Mouse (Mus musculus): ENCODE measurements around the gene Olfr905. TPM values are rescaled to one million over a fixed set of nuclear protein-coding genes. Genes with fewer than 3 reads are reported as not detected.

Gene Olfr905
- not detected in 2 replicates for polyA plus RNA-seq (2012; rRNA removed)

DNA sequence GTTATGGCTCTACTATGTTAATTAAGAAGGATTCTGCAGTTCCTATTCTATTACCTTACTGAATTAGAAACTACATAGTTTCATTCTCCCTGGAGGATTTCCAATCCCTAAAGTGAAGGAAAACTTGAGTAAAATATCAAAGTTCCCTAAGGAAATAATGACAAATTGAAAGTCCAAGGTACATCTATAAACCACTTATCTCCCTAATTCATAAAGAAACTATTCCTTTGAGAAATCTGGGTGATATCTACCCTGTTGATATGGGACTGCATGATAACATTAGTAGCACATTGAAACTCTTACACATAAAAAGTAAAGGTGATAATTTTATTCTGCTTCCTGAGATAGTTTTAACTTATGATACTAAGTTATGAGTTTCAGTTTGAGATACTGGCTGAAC lies at the start of gene Olfr905:
Olfr905 (plus strand) TSS at position 301 of the 400 bp plus-strand sequence.

DNA sequence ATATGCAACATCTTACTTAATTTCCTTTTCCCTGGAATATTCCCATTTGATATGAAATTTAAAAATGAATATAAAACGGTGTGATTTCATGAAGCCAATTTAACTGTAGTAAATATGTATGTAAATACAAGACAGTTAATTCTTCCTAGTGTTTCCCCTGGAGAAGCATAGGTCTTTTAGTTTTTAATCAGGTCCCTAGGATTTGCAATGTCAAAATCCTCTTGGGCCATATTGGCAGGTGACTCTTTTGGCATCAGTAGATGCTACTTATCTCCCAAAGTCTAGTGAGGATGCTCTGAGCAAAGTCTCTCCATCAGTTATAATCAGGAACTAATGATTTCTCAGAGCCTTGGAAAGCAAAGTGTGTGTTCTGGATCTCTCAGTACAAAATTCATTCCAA lies 41.8 kb upstream of the Olfr905 start, which contains the start of gene Olfr901:
Olfr901 (plus strand) TSS at position 301 of the 400 bp plus-strand sequence.

DNA sequence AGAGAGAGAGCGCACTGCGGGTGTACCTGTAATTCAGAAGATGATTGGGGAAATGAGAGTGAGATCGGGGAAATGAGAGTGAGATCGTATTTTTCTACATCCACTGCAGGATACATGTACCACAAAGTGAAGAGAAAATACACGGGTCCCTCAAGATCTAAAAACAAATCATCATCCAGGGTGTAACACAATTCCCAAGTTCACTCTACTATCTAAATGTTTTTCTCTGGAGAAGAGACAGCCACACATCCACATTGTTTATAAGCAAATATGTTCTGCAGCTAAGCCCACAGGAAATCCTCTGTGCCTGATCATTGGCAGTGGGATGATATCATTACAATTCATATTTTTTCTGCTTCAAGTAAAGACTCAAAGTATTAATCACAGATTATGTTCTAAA lies 23.6 kb upstream of the Olfr905 start, which contains the start of gene Olfr902:
Olfr902 (plus strand) TSS at position 301 of the 400 bp plus-strand sequence.

DNA sequence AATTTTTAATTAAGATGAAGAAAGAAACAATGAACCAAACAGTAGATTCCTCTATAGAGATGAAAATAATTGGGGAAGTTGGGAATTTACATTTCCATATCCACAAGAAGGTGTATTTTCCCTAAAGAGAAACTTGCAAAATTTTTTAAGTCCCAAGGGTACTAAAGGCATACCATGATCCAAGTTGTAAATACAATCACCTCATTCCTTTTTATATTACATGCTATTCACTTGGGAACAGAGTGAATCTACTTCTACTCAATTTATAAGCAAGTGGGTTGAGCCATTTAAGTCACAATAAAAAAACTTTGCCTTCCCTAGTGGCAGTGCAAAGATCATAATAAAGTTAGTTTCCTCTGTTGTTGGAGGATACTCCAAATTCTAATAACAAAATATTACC lies 8.1 kb upstream of the Olfr905 start, which contains the start of gene Olfr904:
Olfr904 (plus strand) TSS at position 301 of the 400 bp plus-strand sequence.

DNA sequence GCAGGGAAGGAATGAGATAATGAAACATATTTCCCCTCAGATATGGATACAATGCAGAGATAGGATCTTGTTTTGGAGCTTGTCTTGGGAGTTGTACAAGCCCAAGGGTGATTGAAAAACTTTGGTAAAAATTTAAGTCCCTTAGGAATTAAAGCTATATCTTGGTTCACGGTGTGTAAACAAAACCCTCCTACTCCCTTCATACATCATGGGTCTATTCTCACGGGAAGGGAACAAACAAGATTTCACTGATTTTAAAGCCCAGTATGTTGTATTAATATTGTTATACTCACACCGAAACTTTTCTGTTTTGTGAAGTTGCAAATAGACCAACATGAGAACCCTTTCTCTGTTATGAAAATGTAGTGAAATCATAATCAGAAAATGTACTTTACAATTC lies 15.9 kb downstream of the Olfr905 start, which contains the start of gene Olfr906:
Olfr906 (plus strand) TSS at position 301 of the 400 bp plus-strand sequence.

DNA sequence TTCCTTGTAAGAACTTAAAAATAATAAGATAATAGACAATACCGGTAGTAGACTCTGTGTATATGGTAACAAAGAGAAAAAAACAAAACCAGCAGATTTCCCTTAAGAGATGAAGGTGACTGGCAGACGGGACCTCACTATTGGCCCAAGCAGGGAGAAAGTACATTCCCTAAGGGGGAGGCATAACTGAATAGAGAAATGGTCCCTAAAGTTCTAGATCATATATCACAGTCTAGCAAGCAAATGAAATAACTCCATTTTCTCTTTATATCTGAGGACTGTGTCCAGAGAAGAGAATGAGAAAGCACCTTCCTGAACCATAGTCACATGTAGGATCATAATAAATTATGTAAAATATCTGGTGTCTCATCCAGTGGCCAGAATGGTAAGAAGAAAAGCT lies 24.6 kb downstream of the Olfr905 start, which contains the start of gene Olfr907:
Olfr907 (plus strand) TSS at position 301 of the 400 bp plus-strand sequence.

DNA sequence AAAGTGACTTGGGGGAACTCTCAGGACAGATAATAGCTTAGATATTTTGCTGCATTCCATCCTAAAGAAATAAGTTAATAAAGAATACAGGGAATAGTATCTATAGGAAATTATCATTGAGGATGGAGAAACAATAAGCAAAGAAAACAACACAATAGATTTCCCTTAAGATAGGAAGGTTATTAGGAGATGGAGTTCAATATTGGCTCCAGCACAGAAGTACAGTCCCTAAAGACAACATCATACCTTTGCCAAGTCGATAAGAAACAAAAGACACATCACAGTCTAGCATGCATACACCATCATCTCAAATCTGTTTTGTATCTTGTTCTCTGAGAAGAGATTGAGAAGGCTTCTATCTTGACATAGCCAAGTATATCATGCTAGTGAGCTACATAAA lies 50.4 kb downstream of the Olfr905 start, which contains the start of gene Olfr911-ps1:
Olfr911-ps1 (plus strand) TSS at position 301 of the 400 bp plus-strand sequence.

Other genes with a start within 250 kb of the Olfr905 start
- gene Olfr143, start 218.3 kb upstream of the Olfr905 start, polyA plus RNA-seq (2012; rRNA removed), result not detected in 2 replicates
- gene Olfr895, start 203.3 kb upstream of the Olfr905 start, polyA plus RNA-seq (2012; rRNA removed), result not detected in 2 replicates
- gene Olfr896-ps1, start 180.0 kb upstream of the Olfr905 start, polyA plus RNA-seq (2012; rRNA removed), result not detected in 2 replicates
- not detected in 2 replicates for gene Olfr25, start 142.0 kb upstream of the Olfr905 start, polyA plus RNA-seq (2012; rRNA removed)
- not detected in 2 replicates for gene Olfr898, start 122.7 kb upstream of the Olfr905 start, polyA plus RNA-seq (2012; rRNA removed)
- not detected in 2 replicates for gene Olfr250, start 104.2 kb upstream of the Olfr905 start, polyA plus RNA-seq (2012; rRNA removed)
- not detected in 2 replicates for gene Olfr251, start 94.0 kb upstream of the Olfr905 start, polyA plus RNA-seq (2012; rRNA removed)
- gene Olfr147, start 69.4 kb upstream of the Olfr905 start, polyA plus RNA-seq (2012; rRNA removed), result not detected in 2 replicates
- not detected in 2 replicates for gene Olfr901, start 41.7 kb upstream of the Olfr905 start, polyA plus RNA-seq (2012; rRNA removed)
- gene Olfr902, start 23.5 kb upstream of the Olfr905 start, polyA plus RNA-seq (2012; rRNA removed), result not detected in 2 replicates
- not detected in 2 replicates for gene Olfr904, start 8.0 kb upstream of the Olfr905 start, polyA plus RNA-seq (2012; rRNA removed)
- not detected in 2 replicates for gene Olfr906, start 16.0 kb downstream of the Olfr905 start, polyA plus RNA-seq (2012; rRNA removed)
- not detected in 2 replicates for gene Olfr907, start 24.7 kb downstream of the Olfr905 start, polyA plus RNA-seq (2012; rRNA removed)
- not detected in 2 replicates for gene Olfr911-ps1, start 50.5 kb downstream of the Olfr905 start, polyA plus RNA-seq (2012; rRNA removed)
- not detected in 2 replicates for gene Olfr910, start 66.7 kb downstream of the Olfr905 start, polyA plus RNA-seq (2012; rRNA removed)
- gene Olfr912, start 109.1 kb downstream of the Olfr905 start, polyA plus RNA-seq (2012; rRNA removed), result not detected in 2 replicates
- not detected in 2 replicates for gene Olfr913, start 121.7 kb downstream of the Olfr905 start, polyA plus RNA-seq (2012; rRNA removed)
- not detected in 2 replicates for gene Olfr914, start 134.0 kb downstream of the Olfr905 start, polyA plus RNA-seq (2012; rRNA removed)
- not detected in 2 replicates for gene Olfr916, start 188.8 kb downstream of the Olfr905 start, polyA plus RNA-seq (2012; rRNA removed)
- not detected in 2 replicates for gene Olfr917, start 194.7 kb downstream of the Olfr905 start, polyA plus RNA-seq (2012; rRNA removed)
- not detected in 2 replicates for gene Olfr918, start 203.5 kb downstream of the Olfr905 start, polyA plus RNA-seq (2012; rRNA removed)
- not detected in 2 replicates for gene Olfr919, start 232.6 kb downstream of the Olfr905 start, polyA plus RNA-seq (2012; rRNA removed)
- gene Vwa5a, start 247.2 kb downstream of the Olfr905 start, polyA plus RNA-seq (2012; rRNA removed), result 15.2 and 15.4 TPM in 2 replicates